Mouse (Mus musculus) MEL (cell line): ENCODE measurements around the gene Nos1ap. TPM values are rescaled to one million over a fixed set of nuclear protein-coding genes. Genes with fewer than 3 reads are reported as not detected.

Experiments
- DNase-seq: peaks from one replicate; pipeline ENCODE4 v3.0.0; 2011; ENCODE audit warnings: low read depth, low spot score
- H3K27ac ChIP-seq: 2 replicates; pipeline ENCODE4 v1.5.1; 2012; ENCODE audit warnings: low read depth, mild to moderate bottlenecking, control low read depth, low read length, moderate library complexity; ENCODE audit not compliant: control insufficient read depth
- H3K27me3 ChIP-seq, 2 experiments: fragments of 150-350 bp in 1 of 2; sonication (generic) in 1 of 2; 2 replicates each; pipeline ENCODE4 v1.6.1; 2012; ENCODE audit warnings: low read length in 2 of 2, mild to moderate bottlenecking in 2 of 2, improper control_type of control experiment in 1 of 2, moderate library complexity in 1 of 2; ENCODE audit not compliant: insufficient read depth in 2 of 2, control insufficient read depth in 1 of 2
- H3K36me3 ChIP-seq, 2 experiments: 2 replicates each; pipeline ENCODE4 v1.6.1; 2012 to 2014; ENCODE audit warnings: low read length in 2 of 2, improper control_type of control experiment in 1 of 2, inconsistent platforms in 1 of 2, mild to moderate bottlenecking in 1 of 2; ENCODE audit not compliant: insufficient read depth in 2 of 2, control insufficient read depth in 1 of 2
- H3K4me1 ChIP-seq, 2 experiments: fragments of 150-350 bp in 1 of 2; sonication (generic) in 1 of 2; 2 replicates each; pipeline ENCODE4 v1.6.1; 2012; ENCODE audit warnings: low read length in 2 of 2, improper control_type of control experiment in 1 of 2, mild to moderate bottlenecking in 1 of 2; ENCODE audit not compliant: insufficient read depth in 2 of 2, control insufficient read depth in 1 of 2
- H3K4me3 ChIP-seq, 2 experiments: fragments of 150-350 bp in 1 of 2; sonication (generic) in 1 of 2; 2 replicates each; pipeline ENCODE4 v1.5.1; 2012; ENCODE audit warnings: low read depth in 2 of 2, low read length in 2 of 2, mild to moderate bottlenecking in 2 of 2, moderate library complexity in 2 of 2, control low read depth in 1 of 2, improper control_type of control experiment in 1 of 2; ENCODE audit not compliant: control insufficient read depth in 1 of 2, insufficient read depth in 1 of 2
- H3K79me2 ChIP-seq: 2 replicates; pipeline ENCODE4 v1.6.1; 2012; ENCODE audit warnings: mild to moderate bottlenecking, low read length, moderate library complexity; ENCODE audit not compliant: control insufficient read depth, poor library complexity, insufficient read depth
- H3K9ac ChIP-seq: 2 replicates; pipeline ENCODE4 v1.6.1; 2012; ENCODE audit warnings: low read depth, mild to moderate bottlenecking, control low read depth, low read length, moderate library complexity; ENCODE audit not compliant: control insufficient read depth, poor library complexity, severe bottlenecking
- H3K9me3 ChIP-seq: fragments of 150-350 bp; sonication (generic); replicated peaks from 2 replicates; pipeline ENCODE4 v1.6.1; 2012; ENCODE audit warnings: mild to moderate bottlenecking, low read length, improper control_type of control experiment, moderate library complexity; ENCODE audit not compliant: insufficient read depth
- BHLHE40 ChIP-seq: IDR thresholded peaks from 2 replicates; pipeline ENCODE4 v1.6.1; 2012; ENCODE audit warnings: low read depth, mild to moderate bottlenecking, inconsistent platforms, low read length, improper control_type of control experiment, borderline replicate concordance
- CHD2 ChIP-seq: IDR thresholded peaks from 2 replicates; pipeline ENCODE4 v1.6.1; 2011; ENCODE audit warnings: low read length, improper control_type of control experiment
- CTCF ChIP-seq, 3 experiments: IDR thresholded peaks in 2 of 3; conservative IDR thresholded peaks in 1 of 3; 2 replicates each; pipeline ENCODE4 v1.5.1; 2011 to 2012; ENCODE audit warnings: low read length in 3 of 3, low read depth in 2 of 3, mild to moderate bottlenecking in 2 of 3, improper control_type of control experiment in 1 of 3, inconsistent platforms in 1 of 3, mixed read lengths in 1 of 3, moderate library complexity in 1 of 3; ENCODE audit not compliant: control insufficient read depth in 1 of 3, insufficient read depth in 1 of 3, poor library complexity in 1 of 3, severe bottlenecking in 1 of 3
- E2F4 ChIP-seq: IDR thresholded peaks from 2 replicates; pipeline ENCODE4 v1.6.1; 2011; ENCODE audit warnings: low read depth, low read length, improper control_type of control experiment, borderline replicate concordance
- ELF1 ChIP-seq: IDR thresholded peaks from 2 replicates; pipeline ENCODE4 v1.6.1; 2014; ENCODE audit warnings: low read depth, mild to moderate bottlenecking, inconsistent platforms, low read length, improper control_type of control experiment, moderate library complexity
- GABPA ChIP-seq: IDR thresholded peaks from 2 replicates; pipeline ENCODE4 v1.6.1; 2012; ENCODE audit warnings: low read depth, mild to moderate bottlenecking, inconsistent platforms, low read length, improper control_type of control experiment, moderate library complexity
- GATA1 ChIP-seq: IDR thresholded peaks from 2 replicates; pipeline ENCODE4 v1.6.1; 2011; ENCODE audit warnings: low read depth, low read length, improper control_type of control experiment
- HCFC1 ChIP-seq: IDR thresholded peaks from 2 replicates; pipeline ENCODE4 v1.6.1; 2012; ENCODE audit warnings: low read depth, mild to moderate bottlenecking, inconsistent platforms, low read length, improper control_type of control experiment, moderate library complexity
- MAFK ChIP-seq: IDR thresholded peaks from 2 replicates; pipeline ENCODE4 v1.6.1; 2011; ENCODE audit warnings: low read depth, mild to moderate bottlenecking, low read length, improper control_type of control experiment, borderline replicate concordance
- MAZ ChIP-seq: IDR thresholded peaks from 2 replicates; pipeline ENCODE4 v1.6.1; 2012; ENCODE audit warnings: low read depth, mild to moderate bottlenecking, inconsistent platforms, low read length, improper control_type of control experiment
- POLR2AphosphoS2 ChIP-seq: IDR thresholded peaks from 2 replicates; pipeline ENCODE4 v1.6.1; 2011; ENCODE audit warnings: low read length, improper control_type of control experiment
- RAD21 ChIP-seq: IDR thresholded peaks from 2 replicates; pipeline ENCODE4 v1.6.1; 2011; ENCODE audit warnings: mild to moderate bottlenecking, low read depth, low read length, improper control_type of control experiment
- RCOR1 ChIP-seq: IDR thresholded peaks from 2 replicates; pipeline ENCODE4 v1.6.1; 2012; ENCODE audit warnings: low read depth, mild to moderate bottlenecking, inconsistent platforms, low read length, improper control_type of control experiment
- USF2 ChIP-seq, 2 experiments: IDR thresholded peaks; 2 replicates each; pipeline ENCODE4 v1.6.1; 2011 to 2012; ENCODE audit warnings: improper control_type of control experiment in 2 of 2, low read length in 2 of 2, borderline replicate concordance in 1 of 2, inconsistent platforms in 1 of 2, low read depth in 1 of 2, mild to moderate bottlenecking in 1 of 2; ENCODE audit not compliant: insufficient read depth in 1 of 2
- ZMIZ1 ChIP-seq: IDR thresholded peaks from 2 replicates; pipeline ENCODE4 v1.6.1; 2012; ENCODE audit warnings: low read depth, mild to moderate bottlenecking, inconsistent platforms, low read length, improper control_type of control experiment, moderate library complexity
- polyA plus RNA-seq, 2 experiments: library from polyadenylated mRNA; stranded (reverse) in 1 of 2; unstranded in 1 of 2; fragments of >175 nt in 1 of 2; fragments of >200 nt in 1 of 2; gene quantifications; 2 replicates each; pipeline versions ENCODE4 v1.2.1 to v1.2.4; 2012; ENCODE audit warnings: low replicate concordance in 2 of 2, low read depth in 1 of 2; ENCODE audit not compliant: insufficient read length in 2 of 2, insufficient read depth in 1 of 2, missing spikeins in 1 of 2
- total RNA-seq: library from RNA; depleted of rRNA; stranded (reverse); fragments of 300-350 nt; gene quantifications from 2 replicates; pipeline ENCODE4 v1.2.3, GENCODE M21; 2012

Gene Nos1ap
- total and polyA plus RNA-seq, 3 experiments, result 0.62 to 2.4 TPM; not detected in 1

DNA sequence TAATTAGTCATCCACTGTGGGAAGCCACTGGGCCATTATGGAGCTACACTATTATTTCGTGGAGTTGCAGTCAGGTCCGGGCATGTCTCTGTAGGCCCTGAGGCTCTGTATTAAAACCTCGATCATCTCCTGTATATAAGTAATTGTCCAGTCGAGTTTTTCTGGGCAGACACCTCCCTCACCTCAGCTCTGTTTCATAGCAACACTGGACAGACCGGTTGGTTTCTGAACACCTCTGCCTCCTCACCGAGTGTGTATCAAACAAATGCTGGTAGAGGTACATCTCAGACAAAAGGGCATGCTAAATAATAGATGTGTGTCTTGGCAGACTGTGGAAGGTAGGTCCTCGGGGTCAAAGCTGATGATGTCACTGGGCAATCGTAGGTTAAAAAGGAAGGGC is 182.7 kb downstream of the Nos1ap start:
- TF ChIP-seq ELF1, result no peak
- TF ChIP-seq GABPA, result no peak
- no peak for TF ChIP-seq USF2 (IDR thresholded peaks at IDR 0.05; ENCODE audit: borderline replicate concordance in 1 of 2, insufficient read depth in 1 of 2, low read depth in 1 of 2, low read length in 2 of 2)
- TF ChIP-seq, all 39 proteins: peak for 0
- H3K4me3 ChIP-seq, result no peak overlapping the region

DNA sequence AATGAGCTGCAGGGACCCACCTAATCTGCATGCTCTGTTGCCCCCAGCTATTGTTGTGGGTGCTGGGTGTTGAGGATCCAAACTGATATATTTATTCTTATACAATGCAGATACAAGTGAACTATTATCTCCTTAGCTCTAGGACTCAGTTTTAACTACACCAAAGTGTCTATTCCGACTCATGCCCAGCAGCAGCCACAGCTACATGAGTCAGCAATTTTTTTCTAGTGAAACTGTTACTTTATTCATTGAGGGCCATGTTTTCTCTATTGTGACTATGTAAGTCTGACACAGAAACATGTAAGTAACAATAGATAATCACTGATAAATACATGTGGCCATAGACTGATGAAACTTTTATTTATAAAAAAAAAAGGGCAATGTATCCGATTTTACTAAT is 184.5 kb downstream of the Nos1ap start:
- no peaks in the 10 kb centered on the region; a peak in 1 of 4 replicates for H3K4me1 ChIP-seq
- no peak overlapping the region for H3K9ac ChIP-seq
- H3K27ac ChIP-seq, result no peak overlapping the region
- TF ChIP-seq MAFK, result peak; percentile 40; the same call in 1 of the 2 replicates
- TF ChIP-seq CTCF (IDR thresholded peaks at IDR 0.05 in 2 of 3, conservative IDR thresholded peaks at IDR 0.05 in 1 of 3; ENCODE audit: control insufficient read depth in 1 of 3, insufficient read depth in 1 of 3, low read depth in 2 of 3, low read length in 3 of 3, poor library complexity in 1 of 3, severe bottlenecking in 1 of 3), result no peak
- no peaks in the 10 kb centered on the region for H3K36me3 ChIP-seq
- no peak overlapping the region for H3K4me3 ChIP-seq
- peak; percentile 36 for DNase-seq
- no peaks in the 10 kb centered on the region for H3K9me3 ChIP-seq
- H3K27me3 ChIP-seq, result no peaks in the 10 kb centered on the region
- H3K79me2 ChIP-seq, result no peaks in the 10 kb centered on the region

More for the DNA sequence above, 182.7 kb downstream of the Nos1ap start:
- Histone ChIP-seq H3K36me3 (no peaks in the 10 kb centered on the region), H3K27me3 (no peaks in the 10 kb centered on the region), H3K79me2 (no peaks in the 10 kb centered on the region), H3K27ac (no peak overlapping the region), H3K9me3 (no peaks in the 10 kb centered on the region), H3K9ac (no peak overlapping the region), H3K4me1 (no peaks in the 10 kb centered on the region; a peak in 1 of 4 replicates)
- no peak for DNase-seq

DNA sequence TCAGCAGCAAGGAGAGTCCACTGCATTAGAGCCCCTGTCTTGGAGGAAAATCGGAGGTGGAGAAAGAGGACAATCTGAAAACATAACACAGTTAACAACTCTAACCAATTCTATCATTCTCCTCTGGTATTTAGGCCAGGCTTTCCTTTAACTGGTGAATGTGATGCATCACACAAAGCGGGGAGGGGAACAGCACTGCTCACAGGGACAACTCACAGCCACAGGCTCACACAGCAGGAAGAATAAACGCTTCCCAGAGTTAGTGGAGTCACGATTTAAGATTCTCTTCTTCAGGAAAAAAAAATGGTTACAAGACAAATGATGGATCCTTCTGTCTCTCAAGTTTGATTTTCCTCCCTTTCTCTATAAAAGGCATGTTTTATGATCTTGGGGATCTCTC is 187.0 kb downstream of the Nos1ap start:
- H3K9ac ChIP-seq, result no peak overlapping the region
- TF ChIP-seq ZMIZ1 (no peak), POLR2AphosphoS2 (no peak), HCFC1 (no peak)
- no peak overlapping the region for H3K4me3 ChIP-seq
- H3K9me3 ChIP-seq, result no peaks in the 10 kb centered on the region
- no peaks in the 10 kb centered on the region for H3K27me3 ChIP-seq
- DNase-seq, result no peak
- no peaks in the 10 kb centered on the region; a peak in 1 of 4 replicates for H3K4me1 ChIP-seq
- no peaks in the 10 kb centered on the region for H3K79me2 ChIP-seq
- no peaks in the 10 kb centered on the region for H3K36me3 ChIP-seq
- no peak overlapping the region for H3K27ac ChIP-seq

DNA sequence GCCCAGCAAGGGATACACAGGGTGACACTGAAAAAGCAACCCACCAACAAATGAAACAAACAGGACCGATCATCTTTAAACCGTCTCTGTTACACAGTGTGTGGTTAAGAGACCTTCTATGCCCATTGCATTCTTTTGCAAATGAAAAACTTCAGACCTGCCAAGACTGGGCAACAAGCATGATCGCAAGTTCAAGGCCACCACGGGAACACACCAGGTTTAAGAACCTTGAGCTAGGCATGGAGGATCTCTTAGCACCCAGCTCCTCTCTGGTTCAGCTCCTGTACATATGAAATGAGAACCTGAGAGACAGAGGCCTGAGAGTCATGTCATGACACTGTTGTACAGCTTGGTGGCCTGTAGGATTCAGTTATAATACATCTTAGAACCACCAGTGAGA is 190.8 kb downstream of the Nos1ap start:
- no peaks in the 10 kb centered on the region for H3K27me3 ChIP-seq
- H3K4me3 ChIP-seq, result no peak overlapping the region
- no peaks in the 10 kb centered on the region for H3K36me3 ChIP-seq
- H3K79me2 ChIP-seq, result no peaks in the 10 kb centered on the region
- TF ChIP-seq E2F4, result no peak
- no peak for TF ChIP-seq BHLHE40
- no peak for TF ChIP-seq RAD21
- TF ChIP-seq CHD2, result no peak
- TF ChIP-seq RCOR1, result no peak
- TF ChIP-seq MAZ, result no peak
- TF ChIP-seq GATA1, result no peak
- TF ChIP-seq, all 39 proteins: peak for 0
- DNase-seq, result no peak
- Histone ChIP-seq H3K27ac (no peak overlapping the region), H3K9ac (no peak overlapping the region), H3K4me1 (no peaks in the 10 kb centered on the region), H3K9me3 (no peaks in the 10 kb centered on the region)
